Mouse (Mus musculus) telencephalon, adult 2 months (tissue): Measurements from ENCODE around the gene Tmod3.
A peak's percentile ranks its signal among the peaks of the same experiment; 100 is the strongest.
"Not testable (repeated sequence)": the region's sequence is repeated elsewhere in the genome, so short reads cannot be mapped to it uniquely, and the experiment has no call there.

Experiments
- DNase-seq: peaks from one replicate; pipeline ENCODE4 v3.0.0-alpha.2; 2011; ENCODE audit warnings: low read depth, low spot score

Gene Tmod3

DNA sequence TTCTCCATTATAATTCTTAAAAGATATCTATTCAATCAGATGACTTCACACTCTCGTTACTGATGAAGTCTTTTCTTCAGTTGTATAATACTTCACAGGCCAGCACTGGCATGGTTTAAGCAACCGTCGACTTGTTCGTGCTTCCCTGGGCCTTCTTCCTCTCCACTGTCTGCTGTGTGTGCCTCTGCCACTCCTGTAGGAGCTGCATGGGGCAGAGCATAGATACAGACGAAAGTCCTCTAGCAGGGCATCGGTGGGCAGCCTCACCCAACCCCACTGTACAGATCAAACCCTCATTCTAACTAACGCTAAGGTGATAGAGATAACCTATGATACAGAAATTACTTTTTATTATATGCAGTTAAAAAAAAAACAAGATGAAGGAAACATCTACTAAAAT, 60.9 kb downstream of the Tmod3 start:
- DNase-seq = no peak

DNA sequence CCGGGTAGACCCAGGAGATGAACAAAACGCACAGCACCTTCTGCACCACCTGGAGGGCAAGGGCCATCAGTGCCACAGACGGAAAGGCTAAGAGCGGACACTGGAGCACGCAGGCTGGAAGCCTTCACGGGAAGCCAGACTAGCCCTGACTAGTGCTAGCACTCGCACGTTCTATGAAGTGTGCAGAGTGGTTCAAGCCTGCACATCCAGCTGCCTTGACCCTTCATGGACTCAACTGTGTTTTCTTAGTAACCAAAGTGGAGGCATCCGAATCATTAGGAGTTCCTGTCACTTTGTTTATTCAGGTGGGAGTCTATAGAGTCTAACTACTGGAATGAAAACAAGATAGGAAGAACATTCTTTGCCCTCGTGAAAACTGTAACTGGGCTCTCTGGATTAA, 63.5 kb downstream of the Tmod3 start:
- no peak for DNase-seq

DNA sequence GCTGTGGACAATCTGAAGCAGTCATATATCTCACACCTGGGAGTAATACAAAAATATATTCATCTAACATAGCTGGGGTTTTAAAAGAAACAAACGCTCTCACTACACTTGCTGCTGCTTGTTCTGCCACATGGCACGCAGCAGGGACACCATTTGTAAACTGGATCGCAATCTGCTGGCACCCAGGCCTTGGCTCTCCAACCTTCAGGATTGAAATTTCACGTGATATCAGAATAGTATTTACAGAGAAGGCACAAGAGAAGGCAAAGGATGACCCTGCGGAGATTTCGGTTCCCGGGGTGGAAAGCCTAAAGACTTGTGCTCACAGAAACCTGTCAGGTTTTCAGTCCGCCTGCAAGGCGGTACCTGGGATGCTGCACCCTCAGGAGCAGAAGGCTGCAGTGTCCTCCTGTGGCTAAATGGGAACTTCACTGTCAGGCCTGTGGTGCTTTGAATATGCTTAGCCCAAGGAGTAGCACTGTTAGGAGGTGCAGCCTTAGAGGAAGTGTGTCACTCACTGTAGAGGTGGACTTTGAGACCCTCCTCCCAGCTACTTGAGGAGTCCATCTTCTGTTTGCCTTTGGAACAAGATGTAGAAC, 65.0 kb downstream of the Tmod3 start:
- DNase-seq = no peak

DNA sequence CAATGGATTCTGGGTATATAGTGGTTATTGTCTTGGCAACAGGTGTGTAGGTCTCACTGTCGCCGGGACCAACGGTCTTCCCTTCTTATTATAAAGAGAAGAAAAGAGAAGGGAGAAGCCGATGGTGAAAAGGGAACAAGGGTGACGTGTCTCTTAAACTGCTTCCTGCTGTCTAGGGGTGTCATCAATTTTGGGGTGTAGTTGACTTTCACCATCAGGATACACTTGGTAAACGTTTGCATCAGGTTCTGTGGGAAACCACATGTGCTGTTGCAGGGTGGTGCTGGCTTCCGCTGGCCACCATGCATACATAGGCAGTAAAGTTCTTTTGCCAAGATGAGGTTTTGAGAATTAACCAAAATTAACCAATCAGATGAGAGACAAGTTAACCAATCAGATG, 71.2 kb downstream of the Tmod3 start:
- not testable (repeated sequence) for DNase-seq

DNA sequence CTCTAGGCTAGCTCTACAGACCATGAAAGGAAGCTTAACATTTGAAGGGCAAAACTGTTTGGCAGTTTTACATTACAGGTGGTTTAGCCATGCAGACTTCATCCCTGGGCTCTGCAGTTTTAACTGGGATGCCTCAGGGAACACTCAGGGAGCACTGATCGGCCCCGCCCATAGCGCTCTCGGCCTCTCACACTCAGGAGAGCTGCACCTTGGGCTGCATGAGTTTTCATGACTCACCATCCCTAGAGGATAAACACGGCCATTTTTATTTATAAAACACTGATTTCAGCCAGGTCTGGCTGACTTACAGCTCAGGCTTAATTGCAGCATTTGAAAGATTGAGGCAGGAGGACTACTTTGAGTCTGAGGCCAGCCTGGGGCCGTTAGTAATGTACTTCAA, 74.2 kb downstream of the Tmod3 start:
- no peak for DNase-seq

DNA sequence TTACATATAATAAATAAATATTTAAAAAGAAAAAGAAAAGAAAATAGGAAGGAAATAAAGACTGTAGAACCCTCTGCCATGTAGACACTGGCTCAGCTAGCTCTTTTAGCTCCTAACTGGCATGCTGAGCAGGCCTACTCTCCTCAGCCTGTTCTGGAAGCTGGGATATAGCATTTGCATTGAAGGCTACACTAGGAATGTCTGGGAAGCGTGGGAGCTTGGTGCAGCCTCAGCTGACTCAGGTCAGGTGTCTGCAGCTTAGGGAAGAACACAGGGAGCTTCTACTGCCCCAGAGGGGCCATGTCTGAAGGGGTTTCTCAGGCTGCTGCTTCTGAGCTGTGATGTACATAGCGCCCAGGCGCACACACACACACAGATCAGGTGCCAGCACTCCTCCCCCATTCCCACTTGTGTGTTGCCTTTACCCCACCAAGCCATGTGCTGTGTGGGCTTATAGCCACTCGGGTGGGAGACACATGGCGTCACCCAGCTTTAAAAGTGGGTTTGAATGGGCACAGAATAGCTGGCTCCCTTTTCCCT, 78.9 kb downstream of the Tmod3 start:
- peak; percentile 43 for DNase-seq

DNA sequence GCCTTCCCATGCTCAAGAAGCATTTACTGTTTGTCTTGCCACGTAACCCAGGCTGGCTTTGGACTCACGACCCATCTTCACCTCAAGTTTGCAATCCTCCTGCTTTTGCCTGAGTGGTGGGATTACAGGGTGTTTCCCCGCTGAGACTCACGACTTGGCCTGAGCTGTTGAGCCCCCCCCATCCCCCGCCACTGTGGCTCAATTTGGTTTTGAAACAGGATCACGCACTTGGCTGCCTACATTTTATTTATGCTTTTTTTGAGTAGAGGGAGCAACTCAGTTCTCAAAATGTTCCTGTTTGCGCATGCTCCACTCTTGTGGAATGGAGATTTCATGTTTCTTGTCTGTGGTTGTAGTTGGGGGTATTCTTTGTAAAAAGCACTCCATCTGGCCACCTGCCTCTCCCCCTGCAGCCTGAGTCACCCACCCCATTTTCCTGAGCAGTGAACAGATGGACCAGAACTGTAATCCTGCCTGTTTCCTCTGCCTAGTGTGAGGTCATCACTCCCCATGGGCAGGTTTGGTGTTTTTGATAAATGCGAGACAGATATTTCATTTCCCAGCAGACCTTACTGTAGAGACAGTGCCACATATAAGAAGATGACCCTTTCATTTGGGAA, 80.2 kb downstream of the Tmod3 start:
- no peak for DNase-seq

DNA sequence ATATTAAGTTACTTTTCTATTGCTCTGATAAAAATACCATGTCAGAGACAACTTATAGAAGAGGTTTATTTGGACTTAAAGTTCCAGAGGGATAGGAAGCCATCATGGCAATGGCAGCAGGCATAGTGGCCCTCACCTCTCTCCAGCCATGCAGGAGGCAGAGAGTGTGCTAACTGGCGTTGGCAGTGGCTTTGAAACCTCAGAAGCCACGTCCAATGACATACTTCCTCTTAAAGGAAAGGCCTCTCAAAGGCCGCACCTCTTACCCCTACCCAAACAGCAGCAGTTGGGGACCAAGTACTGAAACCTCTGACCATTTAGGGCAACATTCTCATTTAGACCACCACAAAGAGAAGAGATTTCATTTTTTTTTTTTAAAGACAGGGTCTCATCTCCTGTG, 82.2 kb downstream of the Tmod3 start:
- no peak for DNase-seq

DNA sequence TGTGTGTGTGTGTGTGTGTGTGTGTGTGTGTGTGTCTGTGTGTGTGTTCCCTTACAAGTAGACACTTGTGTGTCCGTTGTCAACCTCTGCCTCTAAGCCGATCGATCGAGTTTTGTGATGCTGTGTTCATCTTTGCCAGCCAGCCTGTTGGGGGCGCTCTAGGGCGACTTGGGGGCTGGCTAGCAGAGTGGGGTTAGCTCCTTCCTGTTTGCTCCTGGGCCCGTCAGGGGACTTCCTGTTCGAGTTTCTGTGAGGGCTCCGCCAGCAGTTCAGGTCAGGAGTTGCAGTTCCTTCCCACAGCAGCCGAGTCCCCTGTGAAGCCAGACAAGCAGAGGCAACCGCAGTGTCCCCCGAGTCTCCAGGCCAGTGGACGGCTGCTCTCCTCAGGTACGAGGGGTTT, 91.2 kb downstream of the Tmod3 start:
- no peak for DNase-seq

DNA sequence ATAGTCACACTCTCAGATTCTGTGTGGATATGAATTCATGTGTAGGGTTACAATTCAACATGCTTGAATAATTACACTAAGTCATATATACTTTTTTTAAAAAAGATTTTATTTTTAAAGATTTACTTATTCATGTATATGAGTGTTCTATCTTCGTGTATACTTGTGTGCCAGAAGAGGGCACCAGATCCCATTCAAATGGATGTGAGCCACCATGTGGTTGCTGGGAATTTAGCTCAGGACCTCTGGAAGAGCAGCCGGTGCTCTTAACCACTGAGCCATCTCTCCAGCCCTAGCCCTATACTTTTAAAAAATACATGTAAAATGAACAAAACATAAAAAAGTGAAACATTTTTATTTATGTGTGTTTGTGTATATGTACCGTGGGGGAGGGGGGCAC, 91.9 kb downstream of the Tmod3 start:
- no peak for DNase-seq

DNA sequence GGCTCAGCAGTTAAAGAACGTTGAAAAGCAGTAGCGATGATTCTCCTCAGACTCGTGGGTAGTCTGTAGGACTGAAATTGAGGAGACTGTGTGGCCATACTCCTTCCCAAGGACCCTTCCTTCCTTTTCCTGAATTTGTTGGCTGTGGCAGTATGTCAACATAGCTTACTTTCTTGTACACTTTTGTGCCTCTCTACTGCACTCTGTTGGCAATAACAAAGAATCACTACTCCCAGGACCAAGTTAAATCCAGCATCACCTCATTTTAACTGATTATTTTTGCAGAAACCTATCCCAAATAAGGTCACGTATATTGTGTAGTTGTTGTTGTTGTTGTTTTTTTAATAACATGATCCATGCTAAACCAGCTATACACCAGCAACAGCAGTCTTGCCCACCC, 92.8 kb downstream of the Tmod3 start:
- DNase-seq = no peak

DNA sequence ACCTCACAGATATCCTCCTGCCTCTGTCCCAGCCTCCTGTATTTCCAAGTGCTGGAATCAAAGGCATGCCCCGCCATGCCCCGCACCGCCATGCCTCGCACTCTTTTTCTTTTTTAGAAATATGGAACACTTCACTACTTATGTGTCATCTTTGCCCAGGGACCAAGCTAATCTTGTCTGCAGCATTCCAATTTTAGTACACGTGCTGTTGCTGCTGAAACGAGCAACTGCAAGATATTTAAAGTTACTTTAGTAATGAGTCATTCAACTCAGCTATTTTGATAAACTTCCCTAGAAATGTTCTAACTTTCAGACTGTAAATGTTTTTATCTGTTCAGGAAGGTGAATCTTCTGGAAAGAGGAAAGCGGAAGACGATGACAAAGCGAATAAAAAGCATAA, 93.6 kb downstream of the Tmod3 start:
- peak; percentile 75 for DNase-seq

DNA sequence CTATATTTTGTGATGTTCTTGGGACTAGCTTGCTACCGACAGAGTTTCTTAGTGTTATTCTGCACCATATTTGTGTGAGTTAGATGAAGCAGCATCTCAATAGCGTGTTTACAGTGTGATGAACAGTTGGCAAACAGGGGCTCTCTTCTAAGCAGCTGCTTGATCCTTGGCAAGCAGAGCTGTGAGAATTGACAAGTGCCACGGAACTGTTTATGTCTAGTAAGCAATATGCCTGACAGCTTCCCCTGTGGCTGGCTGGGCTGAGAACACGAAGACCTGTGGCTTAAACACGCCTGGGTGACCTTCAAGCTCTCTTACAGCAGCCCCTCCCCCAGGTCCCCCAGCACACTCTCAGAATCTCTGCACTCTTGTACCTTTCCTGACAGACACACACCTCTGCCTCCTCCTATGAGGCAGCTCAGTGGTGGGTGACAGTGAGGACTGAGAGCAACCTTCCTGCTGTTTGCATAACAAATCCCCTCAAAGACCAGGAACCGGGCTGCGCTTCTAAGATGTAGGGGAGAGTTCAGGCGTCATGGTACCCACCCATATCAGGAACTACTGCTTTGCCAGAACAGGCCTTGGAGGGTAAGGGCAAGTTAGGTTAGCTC, 96.3 kb downstream of the Tmod3 start:
- no peak for DNase-seq

DNA sequence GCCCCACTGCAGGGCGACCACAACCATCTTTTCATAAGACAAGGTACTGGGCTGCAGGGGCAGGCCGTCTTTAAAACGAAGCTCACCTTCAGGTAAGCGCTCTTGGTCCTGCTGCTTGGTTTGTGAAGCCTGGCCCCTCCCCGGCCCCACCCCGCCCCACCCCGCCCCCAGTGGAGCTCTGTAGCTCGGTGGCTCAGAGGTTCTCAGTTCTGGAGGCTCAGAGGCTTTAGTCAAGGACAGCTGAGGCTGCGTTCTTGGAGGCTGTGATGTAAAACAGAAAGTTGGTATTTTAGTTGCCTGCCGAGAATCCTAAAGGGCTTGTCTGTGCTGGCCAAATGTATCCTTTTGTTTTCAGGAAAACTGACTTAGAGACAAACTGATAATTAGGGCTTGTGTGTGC, 103.8 kb downstream of the Tmod3 start:
- DNase-seq = no peak

DNA sequence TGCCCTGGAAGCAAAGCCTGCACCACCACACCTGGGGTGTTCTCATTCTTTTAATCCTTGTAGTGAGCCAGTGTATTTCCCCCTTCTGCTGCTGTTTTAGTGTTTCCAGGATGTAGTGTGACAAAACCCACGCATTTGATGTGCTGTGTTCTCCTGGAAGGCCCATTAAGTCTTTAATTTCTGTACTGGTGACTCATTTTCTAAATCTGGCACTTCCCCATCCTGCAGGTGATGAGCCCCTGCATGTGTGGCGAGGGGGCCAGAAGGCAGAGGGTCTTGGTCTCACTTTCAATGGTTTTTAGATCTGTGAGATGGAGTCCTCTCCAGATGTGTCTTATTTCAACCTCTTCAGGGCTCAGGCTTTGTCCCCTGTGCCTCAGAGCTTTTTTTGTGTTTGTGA, 105.5 kb downstream of the Tmod3 start:
- no peak for DNase-seq

DNA sequence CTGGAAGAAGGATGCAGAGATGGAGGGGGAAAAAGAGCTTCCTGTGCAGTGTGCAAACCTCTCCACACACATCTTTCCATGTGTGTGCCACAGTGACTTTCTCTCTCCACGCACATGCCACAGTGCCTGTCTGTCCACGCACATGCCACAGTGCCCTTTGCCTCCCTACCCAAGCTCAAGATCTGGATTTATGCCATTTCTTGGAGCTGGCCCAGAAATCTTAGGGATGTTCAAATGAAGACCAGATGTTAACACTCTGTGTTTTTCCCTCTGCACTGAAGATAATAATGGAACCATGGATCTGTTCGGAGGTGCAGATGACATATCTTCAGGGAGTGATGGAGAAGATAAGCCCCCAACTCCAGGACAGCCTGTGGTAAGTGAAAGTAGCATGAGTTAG, 111.4 kb downstream of the Tmod3 start:
- no peak for DNase-seq
